Mouse (Mus musculus) midbrain, embryonic 16.5 days (tissue): ENCODE data around the gene Tmcc3. TPM values are rescaled to one million over a fixed set of nuclear protein-coding genes. Genes with fewer than 3 reads are reported as not detected.

Source experiments
- ATAC-seq: fragments of 200-750 bp; cut with Nextera tagmentation; 2 replicates; pipeline ENCODE4 v1.8.0; 2017; ENCODE audit warnings: moderate TSS enrichment
- H3K27ac ChIP-seq: fragments of 300-500 bp; sonication (generic); 2 replicates; pipeline ENCODE4 v1.5.1; 2014; ENCODE audit warnings: mild to moderate bottlenecking, low read length, mixed read lengths
- H3K27me3 ChIP-seq: fragments of 300-500 bp; sonication (generic); 2 replicates; pipeline ENCODE4 v1.6.1; 2014; ENCODE audit warnings: low read depth, low read length, mixed read lengths; ENCODE audit not compliant: control insufficient read depth, insufficient read depth
- H3K36me3 ChIP-seq: fragments of 300-500 bp; sonication (generic); 2 replicates; pipeline ENCODE4 v1.6.1; 2014; ENCODE audit warnings: mild to moderate bottlenecking, low read length, moderate library complexity, mixed read lengths; ENCODE audit not compliant: control insufficient read depth, insufficient read depth
- H3K4me1 ChIP-seq: fragments of 300-500 bp; sonication (generic); 2 replicates; pipeline ENCODE4 v1.6.1; 2014; ENCODE audit warnings: mild to moderate bottlenecking, low read length, mixed read lengths; ENCODE audit not compliant: control insufficient read depth, insufficient read depth
- H3K4me2 ChIP-seq: fragments of 300-500 bp; sonication (generic); 2 replicates; pipeline ENCODE4 v1.6.1; 2014; ENCODE audit warnings: mild to moderate bottlenecking, low read length, mixed read lengths
- H3K4me3 ChIP-seq: fragments of 300-500 bp; sonication (generic); 2 replicates; pipeline ENCODE4 v1.5.1; 2014; ENCODE audit warnings: low read depth, mild to moderate bottlenecking, low read length, moderate library complexity, mixed read lengths
- H3K9ac ChIP-seq: fragments of 300-500 bp; sonication (generic); 2 replicates; pipeline ENCODE4 v1.6.1; 2014; ENCODE audit warnings: low read depth, low read length, mixed read lengths
- H3K9me3 ChIP-seq: fragments of 300-500 bp; sonication (generic); replicated peaks from 2 replicates; pipeline ENCODE4 v1.6.1; 2014; ENCODE audit warnings: mild to moderate bottlenecking, low read length, mixed read lengths; ENCODE audit not compliant: control insufficient read depth, poor library complexity, severe bottlenecking
- WGBS: fragments of 180-500 bp; shearing (Covaris S2); extraction: QIAGEN DNeasy Blood & Tissue Kit; methylation state at CpG from one replicate; pipeline ENCODE4 v1.1.7; 2014; 5-methylcytosine and 5-hydroxymethylcytosine counted together
- polyA plus RNA-seq: library from polyadenylated mRNA; unstranded; fragments of >200 nt; fragmentation: Nextera tagmentation; extraction: Ambion mirVana; gene quantifications from 2 replicates; pipeline ENCODE4 v1.2.1, GENCODE M21; 2015

The Tmcc3 gene
- polyA plus RNA-seq, 1 experiment from 2014 or later, result 16.4 TPM

DNA sequence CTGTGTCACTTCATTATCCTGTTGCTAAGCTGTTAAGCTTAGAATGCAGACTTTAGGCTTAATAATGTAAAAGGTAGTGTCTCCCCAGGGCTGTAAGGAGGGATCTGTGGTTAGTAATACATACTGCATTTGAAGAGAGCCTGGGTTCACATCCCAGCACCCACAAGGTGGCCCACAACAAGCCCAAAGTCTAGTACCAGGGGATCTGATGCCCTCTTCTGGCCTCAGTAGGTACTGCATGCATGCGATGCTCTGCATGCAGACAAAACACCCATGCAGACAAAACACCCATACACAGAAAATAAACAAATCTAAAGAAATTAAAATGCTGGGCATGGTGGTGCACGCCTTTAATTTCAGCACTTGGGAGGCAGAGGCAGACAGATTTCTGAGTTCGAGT lies 149.6 kb downstream of the Tmcc3 start:
- ATAC-seq, result no peak
- WGBS, result 85% methylated on average over 3 of the region's 3 CpGs
- Histone ChIP-seq H3K4me1 (no peaks in the 10 kb centered on the region), H3K27ac (no peak overlapping the region), H3K4me2 (no peak overlapping the region), H3K4me3 (no peak overlapping the region), H3K9me3 (no peaks in the 10 kb centered on the region), H3K36me3 (no peaks in the 10 kb centered on the region), H3K9ac (no peak overlapping the region), H3K27me3 (no peaks in the 10 kb centered on the region)

DNA sequence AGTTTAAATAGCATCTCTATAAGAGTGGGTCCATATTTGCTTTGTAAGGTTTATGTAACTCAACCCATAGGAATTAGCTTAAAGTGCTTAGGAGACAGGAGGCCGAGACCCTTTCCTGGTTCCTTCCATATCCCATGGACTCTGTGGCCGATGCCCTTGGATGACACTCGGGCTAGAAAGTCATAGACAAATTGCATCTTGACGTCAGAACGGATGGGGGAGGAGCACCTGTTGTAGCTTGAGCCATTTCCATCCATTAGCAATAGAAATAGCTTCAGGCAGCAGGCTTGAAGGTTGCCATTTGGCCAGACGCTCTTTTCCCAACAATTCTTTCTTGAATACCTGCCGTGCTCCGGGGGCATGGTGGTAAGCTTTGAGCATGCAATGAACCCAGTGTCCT lies 150.1 kb downstream of the Tmcc3 start:
- ATAC-seq, result no peak
- H3K9ac ChIP-seq, result no peak overlapping the region
- H3K4me1 ChIP-seq, result no peaks in the 10 kb centered on the region
- H3K4me3 ChIP-seq, result no peak overlapping the region
- no peaks in the 10 kb centered on the region for H3K9me3 ChIP-seq
- no peak overlapping the region for H3K4me2 ChIP-seq
- 87% methylated on average over 8 of the region's 8 CpGs for WGBS
- no peaks in the 10 kb centered on the region for H3K36me3 ChIP-seq
- H3K27ac ChIP-seq, result no peak overlapping the region
- H3K27me3 ChIP-seq, result no peaks in the 10 kb centered on the region

- no peak overlapping the region for H3K9ac ChIP-seq
- H3K9me3 ChIP-seq, result no peaks in the 10 kb centered on the region
- no peak overlapping the region for H3K4me3 ChIP-seq
- 59% methylated on average over 15 of the region's 15 CpGs for WGBS
- no peak for ATAC-seq
- no peaks in the 10 kb centered on the region for H3K4me1 ChIP-seq
- H3K27ac ChIP-seq, result no peak overlapping the region
- H3K36me3 ChIP-seq, result no peaks in the 10 kb centered on the region
- no peak overlapping the region for H3K4me2 ChIP-seq
- no peaks in the 10 kb centered on the region for H3K27me3 ChIP-seq
Observed at GRCm38 (mm10) chr10:94462386-94463064, 150.8 kb downstream of the Tmcc3 start.

GRCm38 (mm10) chr10:94463410-94463809 lies 151.7 kb downstream of the Tmcc3 start:
- Histone ChIP-seq H3K4me3 (no peak overlapping the region), H3K27me3 (no peaks in the 10 kb centered on the region), H3K27ac (no peak overlapping the region), H3K4me1 (no peaks in the 10 kb centered on the region), H3K4me2 (no peak overlapping the region), H3K9ac (no peak overlapping the region), H3K36me3 (no peaks in the 10 kb centered on the region), H3K9me3 (no peaks in the 10 kb centered on the region)
- no peak for ATAC-seq
- WGBS, result 96% methylated on average over 2 of the region's 2 CpGs

DNA sequence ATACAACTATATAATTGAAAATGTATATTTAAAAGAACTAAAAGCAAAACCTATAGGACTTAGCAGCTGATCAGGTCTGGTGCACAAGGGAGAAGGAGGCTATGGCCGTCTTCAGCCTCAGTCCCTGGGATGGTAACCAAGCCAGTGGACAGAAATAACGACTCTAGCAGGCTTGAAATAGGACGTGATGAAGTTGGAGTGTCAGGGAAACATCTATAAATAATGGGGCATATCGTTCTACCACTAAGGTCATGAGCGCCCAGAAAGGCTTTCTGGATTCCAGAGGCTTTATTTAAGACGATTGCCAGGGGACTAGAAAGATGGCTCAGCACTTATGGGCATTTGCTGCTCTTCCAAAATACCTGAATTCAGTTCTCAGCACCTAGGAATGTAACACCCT lies 153.9 kb downstream of the Tmcc3 start:
- Histone ChIP-seq H3K9ac (no peak overlapping the region), H3K4me3 (no peak overlapping the region), H3K9me3 (no peaks in the 10 kb centered on the region), H3K4me1 (no peaks in the 10 kb centered on the region), H3K27me3 (no peaks in the 10 kb centered on the region), H3K4me2 (no peak overlapping the region), H3K36me3 (no peaks in the 10 kb centered on the region), H3K27ac (no peak overlapping the region)
- WGBS, result 87% methylated on average over 6 of the region's 6 CpGs
- ATAC-seq, result no peak

DNA sequence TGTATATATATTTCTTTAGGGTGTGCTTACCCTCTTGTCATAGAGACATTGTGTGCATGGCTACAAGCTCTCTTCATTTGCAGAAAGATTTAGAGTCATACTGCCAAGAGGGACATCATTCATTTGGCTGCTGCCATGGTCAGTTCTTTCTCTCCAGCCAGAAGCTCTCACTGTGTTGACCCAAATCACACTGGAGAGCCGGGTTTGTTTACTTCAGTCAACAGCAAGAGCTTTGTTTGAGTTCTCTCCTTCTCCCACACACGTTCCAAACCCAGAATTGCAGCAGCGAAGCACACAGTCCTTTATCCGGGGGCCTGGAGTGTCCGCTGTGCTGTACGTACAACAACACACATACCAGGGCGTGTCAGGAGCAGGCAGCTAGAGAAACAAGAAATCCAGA lies 154.6 kb downstream of the Tmcc3 start:
- Histone ChIP-seq H3K36me3 (no peaks in the 10 kb centered on the region), H3K4me3 (no peak overlapping the region), H3K4me2 (no peak overlapping the region), H3K4me1 (no peaks in the 10 kb centered on the region), H3K9me3 (no peaks in the 10 kb centered on the region), H3K9ac (no peak overlapping the region), H3K27ac (no peak overlapping the region), H3K27me3 (no peaks in the 10 kb centered on the region)
- WGBS, result 73% methylated on average over 7 of the region's 7 CpGs
- ATAC-seq, result no peak

DNA sequence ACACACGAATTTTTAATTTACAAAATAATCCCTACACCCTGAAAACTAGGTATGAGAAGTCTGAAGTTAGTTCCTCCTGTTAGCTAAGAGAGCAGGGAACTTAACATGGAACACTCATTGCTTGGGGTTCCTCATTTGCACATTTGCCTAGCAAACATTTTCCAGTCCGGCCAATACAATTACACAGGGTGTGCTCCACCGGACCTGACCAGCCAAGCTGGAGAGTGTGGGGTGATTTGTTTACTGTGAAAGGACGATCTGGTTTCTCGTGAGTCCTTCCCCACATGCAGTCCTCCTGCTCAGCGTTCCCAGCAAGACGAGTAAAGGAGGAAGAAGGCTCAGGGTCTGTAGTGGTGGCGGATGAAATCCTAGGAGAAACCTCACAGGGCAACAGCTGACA lies 159.7 kb downstream of the Tmcc3 start:
- ATAC-seq, result no peak
- Histone ChIP-seq H3K4me3 (no peak overlapping the region), H3K27ac (no peak overlapping the region), H3K4me1 (no peaks in the 10 kb centered on the region), H3K4me2 (no peak overlapping the region), H3K9me3 (no peaks in the 10 kb centered on the region), H3K36me3 (no peaks in the 10 kb centered on the region), H3K9ac (no peak overlapping the region), H3K27me3 (no peaks in the 10 kb centered on the region)
- 66% methylated on average over 8 of the region's 8 CpGs for WGBS

DNA sequence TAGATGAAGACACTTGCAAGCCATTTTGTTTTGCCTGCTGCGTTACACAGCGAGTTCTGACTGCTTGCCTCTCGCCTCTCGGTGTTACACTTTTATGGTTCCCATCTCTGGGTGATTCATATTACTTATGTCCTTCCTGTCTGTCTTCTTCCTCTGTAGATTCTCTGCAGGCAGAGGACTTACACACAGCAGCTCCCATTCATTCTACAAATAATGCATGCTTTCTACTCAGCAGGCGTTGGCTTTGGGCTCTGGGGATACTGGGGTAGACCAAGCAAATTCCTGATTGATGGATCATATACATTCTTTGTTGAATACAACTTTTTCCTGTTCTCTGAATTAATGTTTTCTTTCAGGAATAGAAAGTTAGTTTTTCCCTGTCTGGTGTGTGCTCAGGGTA lies 161.8 kb downstream of the Tmcc3 start:
- no peak overlapping the region for H3K4me2 ChIP-seq
- 71% methylated on average over 5 of the region's 5 CpGs for WGBS
- H3K27me3 ChIP-seq, result no peaks in the 10 kb centered on the region
- H3K9ac ChIP-seq, result no peak overlapping the region
- H3K27ac ChIP-seq, result no peak overlapping the region
- no peak for ATAC-seq
- no peaks in the 10 kb centered on the region for H3K4me1 ChIP-seq
- H3K36me3 ChIP-seq, result no peaks in the 10 kb centered on the region
- no peak overlapping the region for H3K4me3 ChIP-seq
- no peaks in the 10 kb centered on the region for H3K9me3 ChIP-seq

- Histone ChIP-seq H3K36me3 (no peaks in the 10 kb centered on the region), H3K27ac (no peak overlapping the region), H3K4me1 (no peaks in the 10 kb centered on the region), H3K4me3 (no peak overlapping the region), H3K4me2 (no peak overlapping the region), H3K27me3 (no peaks in the 10 kb centered on the region), H3K9me3 (no peaks in the 10 kb centered on the region), H3K9ac (no peak overlapping the region)
- 88% methylated on average over 5 of the region's 5 CpGs for WGBS
- no peak for ATAC-seq
Observed at GRCm38 (mm10) chr10:94474185-94474584, 162.4 kb downstream of the Tmcc3 start.
